Mouse (Mus musculus) spleen, postnatal 10 days (tissue): ENCODE measurements around the gene Hpf1.

ENCODE experiments used
- DNase-seq, 2 experiments: peaks; one replicate each; pipeline ENCODE4 v3.0.0; 2021 to 2022; ENCODE audit warnings: low spot score in 2 of 2

Hpf1 gene

GRCm38 (mm10) chr8:60895878-60896277, 5.7 kb downstream of the Hpf1 start:
- DNase-seq: peak in 1 of 2 experiments; percentile 26

- no peak for DNase-seq
Measured at GRCm38 (mm10) chr8:60900147-60900546, 9.9 kb downstream of the Hpf1 start.

- DNase-seq: no peak
Measured at GRCm38 (mm10) chr8:60912081-60912480, 21.9 kb downstream of the Hpf1 start.

GRCm38 (mm10) chr8:60912554-60912953, 22.3 kb downstream of the Hpf1 start:
- no peak for DNase-seq

DNA sequence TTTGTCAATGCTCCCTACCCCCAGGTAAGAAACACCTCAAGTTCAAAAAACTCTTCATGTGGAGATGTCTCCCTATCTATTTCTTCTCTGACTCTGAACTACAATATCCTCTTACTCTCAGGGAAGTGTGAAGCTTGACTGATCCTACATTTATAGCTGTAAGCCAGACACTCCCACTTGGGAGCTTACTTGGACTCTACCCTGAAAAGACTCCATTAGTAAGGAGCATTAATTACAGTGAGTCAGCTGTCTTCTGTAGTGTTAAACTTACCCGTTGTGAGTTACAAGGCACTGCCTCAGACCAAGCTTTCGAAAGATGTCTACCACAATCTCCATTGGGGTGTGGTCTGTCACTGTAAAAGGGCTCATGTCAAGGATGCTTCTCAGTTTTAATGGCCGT, 28.9 kb downstream of the Hpf1 start:
- DNase-seq: no peak

GRCm38 (mm10) chr8:60920176-60920575, 30.0 kb downstream of the Hpf1 start:
- no peak for DNase-seq

GRCm38 (mm10) chr8:60933617-60934016, 43.4 kb downstream of the Hpf1 start:
- DNase-seq: no peak

DNA sequence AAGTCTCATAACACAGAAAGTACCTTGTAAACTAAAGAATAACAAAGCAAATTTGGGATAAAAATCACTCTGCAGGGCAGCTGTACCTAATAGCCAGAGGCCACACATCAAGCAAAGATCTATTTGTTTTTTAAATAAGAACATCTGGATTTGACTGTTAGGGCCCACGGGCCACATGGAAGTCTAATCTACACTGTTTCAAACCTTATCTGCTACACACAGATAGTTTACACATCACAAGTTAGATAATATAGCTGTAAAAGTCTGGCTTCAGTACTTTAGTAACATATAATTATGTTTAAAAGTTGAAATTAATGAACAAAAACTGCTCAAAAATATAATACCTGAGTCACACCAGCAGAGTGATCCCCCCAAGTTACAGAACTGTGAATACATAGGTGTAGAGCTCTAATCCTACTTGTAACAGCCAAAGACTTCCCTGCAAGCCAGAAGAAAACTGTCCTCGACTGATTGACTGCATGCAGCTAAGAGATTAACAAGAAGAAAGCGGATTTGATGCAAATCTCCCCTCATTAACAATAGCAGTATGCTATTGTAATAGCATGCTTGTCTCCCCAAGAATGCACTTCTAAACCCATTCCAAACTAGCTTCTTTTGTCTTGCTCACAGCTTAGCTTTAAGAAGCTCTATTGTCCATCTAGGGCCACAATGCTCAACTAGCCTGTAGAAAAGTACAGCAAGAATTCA, 48.7 kb downstream of the Hpf1 start:
- DNase-seq: no peak

DNA sequence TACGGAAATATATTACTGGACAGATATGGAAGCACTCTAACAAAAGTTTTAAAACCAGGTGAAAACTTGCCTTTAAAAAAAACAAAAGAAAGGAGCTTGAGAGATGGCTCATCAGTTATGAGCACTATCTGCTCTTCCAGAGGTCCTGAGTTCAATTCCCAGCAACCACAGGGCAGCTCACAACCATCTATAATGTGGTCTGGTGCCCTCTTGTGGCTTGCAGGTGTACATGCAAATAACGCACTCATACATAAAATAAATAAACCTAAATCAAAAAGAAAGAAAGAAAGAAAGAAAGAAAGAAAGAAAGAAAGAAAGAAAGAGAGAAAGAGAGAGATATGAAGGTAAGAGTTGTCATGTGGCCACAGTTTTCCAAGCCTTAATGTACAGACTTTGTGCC, 52.6 kb downstream of the Hpf1 start:
- peak in 1 of 2 experiments; percentile 45 for DNase-seq

DNA sequence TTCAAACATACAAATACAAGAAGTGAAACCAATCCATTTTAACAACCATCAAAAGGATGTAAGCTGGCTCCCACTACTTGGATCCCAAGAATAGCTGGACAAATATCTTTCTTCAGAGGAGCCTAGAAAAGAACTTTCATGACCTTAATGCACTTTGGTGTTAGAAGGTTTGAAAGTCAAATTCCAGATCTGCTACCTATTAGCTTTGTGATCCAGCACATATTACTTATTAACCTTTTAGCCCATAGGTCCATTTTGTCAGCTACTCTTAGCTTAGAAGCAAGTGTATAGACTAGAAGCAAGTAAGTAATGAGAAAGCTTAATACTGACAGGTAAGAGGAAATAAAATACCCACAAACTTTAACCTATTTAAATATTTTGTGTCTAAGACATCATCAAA, 57.3 kb downstream of the Hpf1 start:
- no peak for DNase-seq

DNA sequence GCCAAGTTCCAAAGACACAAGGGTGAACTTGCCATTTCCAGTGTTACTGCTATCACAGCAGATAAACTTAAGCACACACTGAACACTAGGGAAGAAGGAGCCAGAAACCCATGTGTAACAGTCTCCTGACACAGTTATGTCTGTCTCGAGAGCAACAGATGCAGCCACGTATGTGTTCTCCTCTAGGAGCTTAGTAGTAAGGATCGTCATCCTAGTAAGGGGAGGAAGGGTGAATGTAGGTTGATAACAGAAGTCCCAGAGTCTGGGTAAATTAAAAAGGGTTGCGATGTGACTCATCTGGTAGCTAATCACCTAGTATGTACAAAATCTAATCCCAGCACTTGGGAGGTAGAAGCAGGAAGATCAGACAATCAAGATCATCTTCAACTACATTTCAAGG, 59.6 kb downstream of the Hpf1 start:
- DNase-seq: no peak

DNA sequence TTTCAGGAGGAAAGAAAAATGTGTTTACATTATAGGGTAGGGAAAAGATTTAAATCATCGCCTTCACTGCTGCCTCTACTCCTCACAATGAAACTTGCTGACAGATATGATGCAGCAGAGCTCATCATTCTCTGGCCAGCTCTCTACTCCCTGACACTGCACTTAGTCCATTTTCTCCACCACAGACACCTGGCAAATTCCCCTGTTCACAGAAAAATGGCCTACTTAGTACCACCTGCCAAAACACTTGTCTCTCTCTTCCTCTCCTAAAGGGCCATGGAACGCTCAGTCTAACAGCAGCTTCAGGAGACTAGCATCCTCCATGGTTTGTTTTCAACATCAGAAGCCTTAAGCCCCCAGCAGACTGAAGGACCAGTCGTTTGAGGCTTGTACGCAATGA, 61.1 kb downstream of the Hpf1 start:
- no peak for DNase-seq

DNA sequence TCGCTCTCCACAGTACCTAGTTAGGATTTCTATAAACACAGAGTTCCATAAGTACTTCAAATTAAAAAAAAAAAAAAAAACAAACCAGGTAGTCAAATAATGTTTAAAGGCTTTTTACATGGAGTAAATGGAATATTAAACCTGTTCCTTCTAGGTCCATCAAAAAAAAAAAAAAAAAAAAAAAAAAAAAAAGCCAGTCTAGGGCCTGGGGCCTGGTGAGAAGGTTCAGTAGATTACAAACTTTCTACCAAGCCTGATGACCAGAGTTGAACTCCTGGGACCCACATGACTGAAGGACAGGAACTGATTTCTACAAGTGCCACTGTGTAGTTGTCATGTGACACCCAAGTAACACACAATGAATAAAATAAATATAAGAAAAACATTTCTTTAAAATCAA, 61.5 kb downstream of the Hpf1 start:
- no peak for DNase-seq

DNA sequence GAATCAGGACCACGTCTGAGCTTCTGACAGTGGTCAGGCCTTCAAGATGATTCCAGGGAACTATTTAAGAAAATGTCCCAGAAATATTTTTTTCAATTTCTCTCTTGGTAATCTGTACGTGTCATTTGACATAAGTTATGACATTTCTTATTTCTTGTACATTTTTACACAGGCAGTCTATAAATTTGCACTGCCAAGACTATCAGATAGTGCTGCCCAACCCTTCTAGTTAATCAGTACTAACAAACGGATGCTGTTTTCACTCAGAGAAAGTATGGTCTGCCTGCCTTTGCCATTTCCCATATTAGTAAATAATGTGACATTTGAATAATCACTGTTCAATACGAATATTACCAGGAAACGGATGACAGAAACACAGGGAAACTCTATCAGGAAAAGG, 62.6 kb downstream of the Hpf1 start:
- DNase-seq: no peak

DNA sequence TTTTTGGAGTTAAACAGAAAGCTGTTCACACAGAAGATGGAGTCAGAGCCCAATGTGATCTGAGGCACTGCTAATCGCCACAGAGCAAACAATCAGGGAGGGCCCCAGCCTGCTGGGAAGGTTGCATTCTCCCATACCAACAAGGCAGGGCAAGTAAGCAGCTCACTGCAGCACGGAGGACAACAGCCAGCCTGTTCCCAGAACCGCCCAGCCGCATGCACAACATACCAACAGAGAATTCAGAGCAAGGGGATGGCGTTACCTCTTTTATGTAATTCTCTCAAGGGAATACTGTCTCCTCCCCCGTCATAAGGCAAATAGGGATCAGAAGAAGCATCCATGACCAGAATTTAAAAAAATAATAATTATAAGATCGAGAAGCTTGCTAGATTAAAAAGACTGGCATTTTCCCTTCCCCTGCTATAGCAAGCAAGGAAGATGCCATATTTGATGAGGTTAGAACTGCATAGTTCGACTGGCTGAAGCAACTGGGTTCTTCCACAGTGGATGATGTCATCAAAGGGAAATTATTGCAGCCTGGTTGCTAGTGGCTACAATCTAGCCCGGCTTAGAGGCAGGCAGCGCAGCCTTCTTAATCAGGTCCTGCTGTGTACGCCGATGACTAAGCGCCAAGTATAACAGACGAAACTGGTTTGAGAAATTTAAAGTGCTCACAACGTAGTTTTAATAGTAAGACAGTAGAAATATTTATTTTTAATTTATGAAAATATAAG, 64.2 kb downstream of the Hpf1 start:
- DNase-seq: peak; percentile 75 to 80

DNA sequence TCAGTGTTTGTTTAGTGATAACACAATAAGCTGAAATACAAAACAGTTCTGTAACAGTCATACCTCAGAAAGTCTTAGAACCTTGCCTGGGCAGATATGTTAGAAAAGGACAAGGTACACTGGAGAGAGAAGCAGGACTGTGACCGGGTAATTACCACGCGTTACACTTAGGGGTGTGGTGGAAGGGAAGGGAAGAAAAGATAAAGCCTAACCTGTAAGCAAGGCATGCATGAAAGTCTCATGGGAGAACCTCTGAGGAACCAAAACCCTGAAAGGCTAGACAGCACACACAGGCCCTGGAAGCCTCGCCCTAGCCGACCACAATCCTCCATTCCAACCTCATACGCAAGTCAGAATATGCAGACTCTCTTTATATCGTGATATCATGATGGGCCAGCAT, 66.6 kb downstream of the Hpf1 start:
- peak in 1 of 2 experiments; percentile 36 for DNase-seq
